Mouse (Mus musculus) erythroblast, embryonic 14.5 days (primary cell): ENCODE data around the gene Cbarp. TPM values are rescaled to one million over a fixed set of nuclear protein-coding genes. Genes with fewer than 3 reads are reported as not detected.

Source experiments
- H3K27me3 ChIP-seq: 2 replicates; pipeline ENCODE4 v1.6.1; 2012; ENCODE audit warnings: inconsistent platforms; ENCODE audit not compliant: control insufficient read depth
- H3K36me3 ChIP-seq: 2 replicates; pipeline ENCODE4 v1.6.1; 2012; ENCODE audit warnings: mild to moderate bottlenecking, inconsistent platforms; ENCODE audit not compliant: control insufficient read depth
- H3K4me1 ChIP-seq: 2 replicates; pipeline ENCODE4 v1.6.1; 2012; ENCODE audit warnings: inconsistent platforms; ENCODE audit not compliant: control insufficient read depth
- H3K4me3 ChIP-seq: replicated peaks from 2 replicates; pipeline ENCODE3; 2012; ENCODE audit warnings: moderate library complexity, mild to moderate bottlenecking, inconsistent platforms
- H3K9me3 ChIP-seq: 2 replicates; pipeline ENCODE4 v1.6.1; 2012; ENCODE audit warnings: low read length, inconsistent platforms, mixed read lengths; ENCODE audit not compliant: control insufficient read depth
- GATA1 ChIP-seq: IDR thresholded peaks from 2 replicates; pipeline ENCODE4 v1.6.1; 2012; ENCODE audit warnings: low read length, inconsistent platforms, mixed read lengths
- TAL1 ChIP-seq: IDR thresholded peaks from 3 replicates; pipeline ENCODE4 v1.6.1; 2012; ENCODE audit warnings: low read length, inconsistent platforms, mixed read lengths
- polyA plus RNA-seq: library from polyadenylated mRNA; stranded (reverse); fragments of >175 nt; gene quantifications from 2 replicates; pipeline ENCODE4 v1.2.3, GENCODE M21; 2012

Cbarp gene
- polyA plus RNA-seq, 1 experiment: 0.52 TPM

DNA sequence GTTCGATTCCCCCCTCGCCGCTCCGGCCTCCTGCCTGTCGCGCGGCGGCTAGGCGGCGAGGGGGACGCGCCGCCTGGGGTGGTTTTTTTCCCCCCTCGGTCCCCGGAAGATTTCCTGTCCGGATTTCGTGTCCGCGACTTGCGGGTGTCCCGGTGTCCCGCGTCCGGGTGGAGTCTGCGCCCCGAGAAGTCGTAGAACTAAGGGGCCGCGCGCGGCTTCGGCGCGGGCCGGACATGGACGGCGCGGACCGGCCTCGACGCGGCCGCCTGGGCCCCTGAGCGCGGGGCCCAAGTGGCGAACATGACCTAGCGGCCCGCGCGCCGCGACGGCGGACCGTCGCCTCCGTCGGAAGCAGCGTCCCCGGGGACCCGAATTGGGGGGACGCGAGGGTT, 24.7 kb downstream of the Cbarp start:
- Histone ChIP-seq H3K27me3 (no peaks in the 10 kb centered on the region), H3K36me3 (peaks cover 48% of the 10 kb centered on the region), H3K9me3 (peaks cover 2% of the 10 kb centered on the region), H3K4me3 (peak overlapping the region; percentile 79), H3K4me1 (peaks cover 66% of the 10 kb centered on the region)
- TF ChIP-seq TAL1: no peak
- TF ChIP-seq GATA1: no peak

DNA sequence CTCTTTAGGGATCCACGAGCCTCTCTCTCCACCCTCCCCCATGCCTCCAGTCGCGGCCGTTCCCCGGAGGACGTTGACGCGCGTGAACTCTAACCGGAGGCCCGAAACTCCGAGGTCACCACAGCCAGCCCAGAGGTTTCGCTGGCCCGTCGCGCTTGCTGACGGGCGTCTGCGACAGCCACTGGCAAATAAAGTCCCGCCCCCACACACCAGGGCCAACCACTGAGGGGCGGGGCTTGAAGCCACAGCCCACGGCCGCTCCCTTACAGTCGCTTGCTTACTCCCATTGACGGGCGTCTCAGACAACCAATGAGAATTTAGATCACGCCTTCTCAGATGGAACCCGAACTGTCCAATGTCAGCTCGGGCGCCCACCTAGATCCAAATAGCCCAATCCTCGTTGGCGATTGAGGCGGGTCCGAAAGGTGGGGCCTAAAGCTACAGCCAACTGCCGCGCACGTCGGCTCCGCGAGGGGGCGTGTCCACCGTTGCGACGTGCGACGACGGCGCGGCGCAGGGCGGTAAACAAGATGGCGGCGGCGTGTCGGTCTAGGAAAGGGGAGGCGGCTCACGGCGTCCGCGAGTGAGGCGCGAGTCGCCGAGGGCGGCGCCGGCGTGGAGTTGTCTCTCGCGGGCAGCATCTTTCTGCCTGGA, 25.2 kb downstream of the Cbarp start, which contains the start of gene Stk11:
TSS of gene Stk11 (plus strand) at position 514 of the 654 bp plus-strand sequence.
- no peak for TF ChIP-seq TAL1
- no peak for TF ChIP-seq GATA1
- Histone ChIP-seq H3K27me3 (no peaks in the 10 kb centered on the region), H3K36me3 (peaks cover 43% of the 10 kb centered on the region), H3K4me1 (peaks cover 63% of the 10 kb centered on the region), H3K9me3 (no peaks in the 10 kb centered on the region), H3K4me3 (peak within 1 kb of the TSS; percentile 79)

DNA sequence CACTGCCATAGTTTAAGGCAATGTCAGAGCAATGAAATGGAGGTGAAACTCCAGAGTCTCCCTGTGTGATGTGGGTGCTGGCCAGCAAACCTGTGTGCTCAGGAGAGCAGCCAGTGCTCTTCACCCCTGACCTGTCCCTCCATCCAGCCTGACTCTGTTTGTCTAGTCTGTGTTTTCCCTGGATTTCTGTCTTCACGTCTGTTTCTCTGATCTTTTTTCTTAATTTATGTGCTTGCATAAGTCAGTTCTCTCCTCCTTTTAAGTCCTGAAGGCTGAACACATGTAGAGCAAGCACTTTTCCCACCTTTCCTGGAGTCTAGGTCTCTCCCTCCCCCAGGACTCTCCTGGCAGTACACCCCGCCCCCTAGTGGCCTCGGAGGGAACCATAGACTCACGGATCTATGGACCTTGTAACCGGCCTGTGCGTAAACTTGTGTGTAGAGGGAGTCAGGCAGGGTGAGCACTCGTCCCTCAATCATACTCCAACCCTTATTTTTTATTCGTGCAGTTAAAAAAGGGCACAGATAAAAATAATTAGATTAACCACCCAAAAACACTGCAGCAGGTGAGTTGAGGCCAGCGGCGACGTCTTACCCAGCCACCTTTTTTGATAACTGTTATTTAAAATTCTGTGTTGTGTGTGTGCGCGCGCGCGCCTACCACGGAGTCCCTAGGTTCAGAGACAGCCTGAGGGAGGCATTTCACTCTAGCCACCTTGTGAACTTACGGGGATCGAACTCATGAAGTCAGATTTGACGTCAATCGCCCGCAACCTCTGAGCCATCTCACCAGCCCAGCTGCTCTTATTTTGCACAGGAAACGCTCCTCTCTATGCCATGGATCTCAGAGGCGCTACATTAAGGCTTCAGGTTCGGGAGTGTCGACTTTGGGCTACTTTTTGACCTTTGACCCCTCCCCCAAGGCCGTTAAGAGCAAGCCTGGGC, 26.0 kb downstream of the Cbarp start:
- TF ChIP-seq TAL1 (no peak), GATA1 (no peak)
- H3K36me3 ChIP-seq: peaks cover 35% of the 10 kb centered on the region
- no peaks in the 10 kb centered on the region for H3K27me3 ChIP-seq
- H3K4me3 ChIP-seq: peak overlapping the region; percentile 79
- H3K4me1 ChIP-seq: peaks cover 61% of the 10 kb centered on the region
- H3K9me3 ChIP-seq: no peaks in the 10 kb centered on the region

DNA sequence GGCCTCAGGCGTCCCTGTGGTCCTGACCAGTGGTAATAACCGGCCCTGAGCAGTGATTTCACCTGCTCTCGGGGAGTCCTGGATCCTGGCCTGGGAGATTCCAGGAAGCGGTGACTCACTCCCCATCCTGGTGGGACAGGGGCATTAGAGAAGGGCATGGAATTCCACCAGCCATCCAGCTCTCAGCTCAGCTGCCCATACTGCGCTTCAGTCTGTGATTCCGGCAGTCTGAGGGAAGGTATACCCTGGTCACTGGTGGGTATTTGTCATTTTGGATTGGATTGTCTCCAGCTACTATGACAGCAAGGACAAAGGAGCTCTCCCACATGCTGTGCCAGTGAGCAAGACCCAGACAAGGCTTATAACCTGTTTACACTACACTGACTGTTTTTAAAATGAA, 33.0 kb downstream of the Cbarp start:
- Histone ChIP-seq H3K4me1 (peaks cover 58% of the 10 kb centered on the region), H3K4me3 (no peak overlapping the region), H3K36me3 (no peaks in the 10 kb centered on the region), H3K27me3 (no peaks in the 10 kb centered on the region), H3K9me3 (no peaks in the 10 kb centered on the region)
- TF ChIP-seq GATA1 (no peak), TAL1 (no peak)

DNA sequence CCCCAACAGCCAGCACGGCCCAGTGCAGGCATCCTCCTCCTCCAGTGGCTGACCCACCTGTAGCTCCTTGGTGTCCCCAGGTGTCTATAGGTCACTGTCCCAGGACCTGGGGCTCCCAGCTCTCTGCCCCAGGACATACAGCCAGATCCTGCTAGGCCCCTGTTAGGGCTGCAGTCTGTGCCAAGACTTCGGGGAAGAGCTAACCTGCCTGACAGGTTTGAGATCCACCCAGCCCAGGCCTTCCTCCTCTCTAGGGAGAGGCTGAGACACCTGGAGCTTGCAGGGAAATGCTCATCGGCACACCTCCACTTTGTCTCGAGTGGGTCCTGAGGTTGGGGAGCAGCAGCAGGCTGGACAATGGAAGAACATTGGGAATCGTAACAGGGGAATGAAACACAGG, 34.7 kb downstream of the Cbarp start:
- TF ChIP-seq GATA1 (no peak), TAL1 (no peak)
- Histone ChIP-seq H3K4me1 (peaks cover 64% of the 10 kb centered on the region), H3K4me3 (no peak overlapping the region)

DNA sequence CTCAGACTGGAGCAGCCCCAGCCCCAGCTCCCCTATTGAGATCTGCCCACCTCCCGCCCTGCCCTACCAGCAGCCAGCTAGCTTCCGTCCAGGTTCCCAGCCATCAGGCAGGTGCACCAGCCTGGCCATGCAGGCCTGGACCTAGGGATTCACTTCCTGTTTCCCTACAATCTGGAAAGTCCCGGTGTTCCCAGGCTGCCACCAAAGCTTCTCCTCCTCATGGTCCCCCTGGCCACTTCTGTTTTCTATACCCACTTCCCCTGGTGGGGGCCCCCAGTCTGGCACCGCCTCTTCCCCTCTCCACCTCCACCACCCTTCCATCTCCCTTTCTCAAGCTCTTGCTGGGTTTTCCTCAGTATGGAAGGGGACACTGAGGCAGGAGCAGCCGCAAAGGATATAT, 35.2 kb downstream of the Cbarp start, which contains the start of gene Sbno2:
TSS of gene Sbno2 (minus strand) at position 112 of the 400 bp plus-strand sequence.
- no peak for TF ChIP-seq GATA1
- no peak for TF ChIP-seq TAL1
- Histone ChIP-seq H3K36me3 (peaks cover 6% of the 10 kb centered on the region), H3K9me3 (no peaks in the 10 kb centered on the region), H3K4me1 (peaks cover 67% of the 10 kb centered on the region), H3K27me3 (no peaks in the 10 kb centered on the region), H3K4me3 (no peak within 1 kb of the TSS)

More for the DNA sequence above, 34.7 kb downstream of the Cbarp start:
- H3K9me3 ChIP-seq: no peaks in the 10 kb centered on the region
- H3K36me3 ChIP-seq: peaks cover 1% of the 10 kb centered on the region
- H3K27me3 ChIP-seq: no peaks in the 10 kb centered on the region

DNA sequence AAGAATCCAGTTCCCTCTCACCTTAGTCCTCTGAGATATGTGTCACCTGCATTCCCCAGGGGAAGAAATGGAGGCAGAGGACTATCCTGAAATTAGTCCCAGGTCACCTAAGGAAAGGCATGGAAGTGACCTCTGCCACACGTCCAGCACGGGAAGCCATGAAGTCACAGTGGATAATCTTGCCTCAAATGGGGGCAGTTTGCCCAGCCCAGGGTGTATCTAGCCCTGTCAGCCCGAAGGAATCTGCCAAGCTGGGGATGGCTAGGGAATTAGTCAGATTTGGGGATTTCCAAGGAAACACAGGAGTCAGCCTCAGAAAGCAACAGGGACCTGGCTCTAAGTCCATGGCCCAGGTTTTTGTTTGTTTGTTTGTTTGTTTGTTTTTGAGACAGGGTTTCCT, 36.5 kb downstream of the Cbarp start:
- Histone ChIP-seq H3K4me3 (no peak overlapping the region), H3K36me3 (peaks cover 19% of the 10 kb centered on the region), H3K9me3 (no peaks in the 10 kb centered on the region), H3K27me3 (no peaks in the 10 kb centered on the region), H3K4me1 (peaks cover 70% of the 10 kb centered on the region)
- TF ChIP-seq TAL1: no peak
- no peak for TF ChIP-seq GATA1

DNA sequence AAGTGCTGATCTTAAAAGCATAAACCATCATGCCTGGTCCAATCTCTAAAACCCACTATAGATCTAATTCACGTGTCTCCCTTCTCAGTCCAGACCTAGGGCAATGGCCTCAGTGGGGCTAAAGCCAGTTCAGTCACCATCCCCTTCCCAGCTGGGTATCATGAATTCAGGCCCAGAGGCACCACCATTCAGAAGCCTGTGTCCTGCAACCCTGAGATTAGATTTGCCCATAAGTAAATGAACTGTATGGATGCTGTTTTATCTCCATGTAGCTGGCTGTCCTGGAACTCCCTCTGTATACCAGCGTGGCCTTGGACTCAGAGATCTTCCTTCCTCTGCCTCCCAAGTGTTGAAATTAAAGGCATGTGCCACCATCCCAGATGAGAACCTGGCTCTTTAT, 37.6 kb downstream of the Cbarp start:
- no peaks in the 10 kb centered on the region for H3K9me3 ChIP-seq
- H3K36me3 ChIP-seq: peaks cover 29% of the 10 kb centered on the region
- peak overlapping the region; percentile 91 for H3K4me3 ChIP-seq
- no peaks in the 10 kb centered on the region for H3K27me3 ChIP-seq
- peak; percentile 58 for TF ChIP-seq GATA1
- TF ChIP-seq TAL1: peak; percentile 65
- H3K4me1 ChIP-seq: peaks cover 79% of the 10 kb centered on the region
